Mouse (Mus musculus): ENCODE results near the gene Plpp6. TPM values are rescaled to one million over a fixed set of nuclear protein-coding genes. Genes with fewer than 3 reads are reported as not detected.

Gene Plpp6
- 10 to 100 TPM; 17.5 to 35.4 TPM for polyA plus RNA-seq (2017; shearing (Covaris generic))

DNA sequence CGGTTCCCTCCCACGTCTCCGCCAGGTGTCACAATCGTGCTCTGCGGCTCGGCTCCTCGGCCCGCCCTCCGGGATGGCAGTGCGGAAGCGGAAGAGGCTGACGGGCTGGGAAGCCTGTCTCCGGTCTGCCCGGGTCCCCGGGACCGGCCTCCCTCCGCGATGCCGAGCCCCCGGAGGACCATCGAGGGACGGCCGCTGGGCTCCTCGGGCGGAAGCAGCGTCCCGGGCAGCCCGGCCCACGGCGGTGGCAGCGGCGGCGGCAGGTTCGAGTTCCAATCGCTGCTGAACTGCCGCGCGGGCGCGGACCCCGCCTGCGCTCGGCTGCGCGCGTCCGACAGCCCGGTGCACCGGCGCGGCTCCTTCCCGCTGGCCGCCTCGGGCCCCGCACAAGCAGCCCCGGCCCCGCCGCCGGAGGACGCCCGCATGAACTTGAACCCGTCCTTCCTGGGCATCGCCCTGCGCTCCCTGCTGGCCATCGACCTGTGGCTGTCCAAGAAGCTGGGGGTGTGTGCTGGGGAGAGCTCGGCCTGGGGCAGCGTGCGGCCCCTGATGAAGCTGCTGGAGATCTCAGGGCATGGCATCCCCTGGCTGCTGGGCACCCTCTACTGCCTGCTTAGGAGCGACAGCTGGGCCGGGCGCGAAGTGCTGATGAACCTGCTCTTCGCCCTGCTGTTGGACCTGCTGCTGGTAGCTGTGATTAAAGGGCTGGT lies at the start of gene Plpp6:
TSS of gene Plpp6 (plus strand) at position 112 of the 710 bp plus-strand sequence.

GRCm38 (mm10) chr19:28967652-28968051 lies 3.9 kb downstream of the Plpp6 start, which contains the start of gene 4430402I18Rik:
Gene 4430402I18Rik (minus strand): TSS chr19:28967800.

GRCm38 (mm10) chr19:28990194-28990589 lies 26.4 kb downstream of the Plpp6 start, which contains the start of gene Cdc37l1:
Gene Cdc37l1 (plus strand): TSS chr19:28990352.

Other genes with a start within 250 kb of the Plpp6 start
- gene Slc1a1, start 128.9 kb upstream of the Plpp6 start, polyA plus RNA-seq (2017; shearing (Covaris generic)): 1 to 10 TPM in 1 of 2 experiments, under 1 TPM in 1; 0.58 to 2.2 TPM
- under 1 TPM; 0.54 to 0.77 TPM for gene 4430402I18Rik, start 3.8 kb downstream of the Plpp6 start, polyA plus RNA-seq (2017; shearing (Covaris generic))
- 10 to 100 TPM; 42.8 to 51.1 TPM for gene Cdc37l1, start 26.4 kb downstream of the Plpp6 start, polyA plus RNA-seq (2017; shearing (Covaris generic))
- gene Ak3, start 84.0 kb downstream of the Plpp6 start, polyA plus RNA-seq (2017; shearing (Covaris generic)): 10 to 100 TPM; 36.1 to 45.5 TPM
- gene Rcl1, start 137.4 kb downstream of the Plpp6 start, polyA plus RNA-seq (2017; shearing (Covaris generic)): 10 to 100 TPM; 48.7 to 53.4 TPM

Measured in inflammation-experienced regulatory T-cells (primary cell).